Mouse (Mus musculus): ENCODE data around the gene Ccdc28a.

- TF ChIP-seq CTCF (IDR thresholded peaks at IDR 0.05; ENCODE audit: low read depth, low read length) (no peak), POLR2A (IDR thresholded peaks at IDR 0.05; ENCODE audit: extremely low read depth, insufficient read depth, low read length) (no peak)
Measured at GRCm38 (mm10) chr10:18191706-18192105, 43.1 kb downstream of the Ccdc28a start.

Measured in liver, adult 2 months (tissue).